Comparison of ENCODE assay signal across 21 mouse cellular contexts in genomic region chr6:46563470-46563869, GRCm38 (mm10).
"Had no signal": no experiment of that assay in that cellular context is flagged by ENCODE, and none has a peak within 500 bp of the region (broad histone marks: within the 10 kb centered on the region; RNA-seq: fewer than 3 reads in every experiment).

No protein-coding gene starts in this region.

- ATAC-seq: forebrain, embryonic 13.5 days; forebrain, embryonic 14.5 days; forebrain, embryonic 15.5 days; forebrain, embryonic 16.5 days; forebrain, postnatal 0 days had no signal

- DNase-seq: cerebellum, adult 8-10 months; cerebellum, adult 9-10 months; cerebellum, adult 9-11 months; cerebellum, postnatal 10 days; cerebellum, postnatal 14 days; cerebellum, postnatal 25 days; cerebellum, postnatal 36 days; embryo, embryonic 11 days; forebrain, postnatal 0 days; gastrocnemius, adult 2 months; gastrocnemius, postnatal 10 days; gastrocnemius, postnatal 14 days; gastrocnemius, postnatal 25 days; gastrocnemius, postnatal 36 days; heart, adult 11 months; heart, adult 18-20 months; heart, adult 2 months had no signal
